Mouse (Mus musculus) MEL (cell line): ENCODE measurements around the gene Skint7. TPM values are rescaled to one million over a fixed set of nuclear protein-coding genes. Genes with fewer than 3 reads are reported as not detected.
"Not testable (repeated sequence)": the region's sequence is repeated elsewhere in the genome, so short reads cannot be mapped to it uniquely, and the experiment has no call there.

Source experiments
- DNase-seq: peaks from one replicate; pipeline ENCODE4 v3.0.0; 2011; ENCODE audit warnings: low read depth, low spot score
- H3K27ac ChIP-seq: 2 replicates; pipeline ENCODE4 v1.5.1; 2012; ENCODE audit warnings: low read depth, mild to moderate bottlenecking, control low read depth, low read length, moderate library complexity; ENCODE audit not compliant: control insufficient read depth
- H3K27me3 ChIP-seq, 2 experiments: fragments of 150-350 bp in 1 of 2; sonication (generic) in 1 of 2; 2 replicates each; pipeline ENCODE4 v1.6.1; 2012; ENCODE audit warnings: low read length in 2 of 2, mild to moderate bottlenecking in 2 of 2, improper control_type of control experiment in 1 of 2, moderate library complexity in 1 of 2; ENCODE audit not compliant: insufficient read depth in 2 of 2, control insufficient read depth in 1 of 2
- H3K36me3 ChIP-seq, 2 experiments: 2 replicates each; pipeline ENCODE4 v1.6.1; 2012 to 2014; ENCODE audit warnings: low read length in 2 of 2, improper control_type of control experiment in 1 of 2, inconsistent platforms in 1 of 2, mild to moderate bottlenecking in 1 of 2; ENCODE audit not compliant: insufficient read depth in 2 of 2, control insufficient read depth in 1 of 2
- H3K4me1 ChIP-seq, 2 experiments: fragments of 150-350 bp in 1 of 2; sonication (generic) in 1 of 2; 2 replicates each; pipeline ENCODE4 v1.6.1; 2012; ENCODE audit warnings: low read length in 2 of 2, improper control_type of control experiment in 1 of 2, mild to moderate bottlenecking in 1 of 2; ENCODE audit not compliant: insufficient read depth in 2 of 2, control insufficient read depth in 1 of 2
- H3K4me3 ChIP-seq, 2 experiments: fragments of 150-350 bp in 1 of 2; sonication (generic) in 1 of 2; 2 replicates each; pipeline ENCODE4 v1.5.1; 2012; ENCODE audit warnings: low read depth in 2 of 2, low read length in 2 of 2, mild to moderate bottlenecking in 2 of 2, moderate library complexity in 2 of 2, control low read depth in 1 of 2, improper control_type of control experiment in 1 of 2; ENCODE audit not compliant: control insufficient read depth in 1 of 2, insufficient read depth in 1 of 2
- H3K79me2 ChIP-seq: 2 replicates; pipeline ENCODE4 v1.6.1; 2012; ENCODE audit warnings: mild to moderate bottlenecking, low read length, moderate library complexity; ENCODE audit not compliant: control insufficient read depth, poor library complexity, insufficient read depth
- H3K9ac ChIP-seq: 2 replicates; pipeline ENCODE4 v1.6.1; 2012; ENCODE audit warnings: low read depth, mild to moderate bottlenecking, control low read depth, low read length, moderate library complexity; ENCODE audit not compliant: control insufficient read depth, poor library complexity, severe bottlenecking
- H3K9me3 ChIP-seq: fragments of 150-350 bp; sonication (generic); replicated peaks from 2 replicates; pipeline ENCODE4 v1.6.1; 2012; ENCODE audit warnings: mild to moderate bottlenecking, low read length, improper control_type of control experiment, moderate library complexity; ENCODE audit not compliant: insufficient read depth
- BHLHE40 ChIP-seq: IDR thresholded peaks from 2 replicates; pipeline ENCODE4 v1.6.1; 2012; ENCODE audit warnings: low read depth, mild to moderate bottlenecking, inconsistent platforms, low read length, improper control_type of control experiment, borderline replicate concordance
- CTCF ChIP-seq, 3 experiments: IDR thresholded peaks in 2 of 3; conservative IDR thresholded peaks in 1 of 3; 2 replicates each; pipeline ENCODE4 v1.5.1; 2011 to 2012; ENCODE audit warnings: low read length in 3 of 3, low read depth in 2 of 3, mild to moderate bottlenecking in 2 of 3, improper control_type of control experiment in 1 of 3, inconsistent platforms in 1 of 3, mixed read lengths in 1 of 3, moderate library complexity in 1 of 3; ENCODE audit not compliant: control insufficient read depth in 1 of 3, insufficient read depth in 1 of 3, poor library complexity in 1 of 3, severe bottlenecking in 1 of 3
- E2F4 ChIP-seq: IDR thresholded peaks from 2 replicates; pipeline ENCODE4 v1.6.1; 2011; ENCODE audit warnings: low read depth, low read length, improper control_type of control experiment, borderline replicate concordance
- ELF1 ChIP-seq: IDR thresholded peaks from 2 replicates; pipeline ENCODE4 v1.6.1; 2014; ENCODE audit warnings: low read depth, mild to moderate bottlenecking, inconsistent platforms, low read length, improper control_type of control experiment, moderate library complexity
- ETS1 ChIP-seq: IDR thresholded peaks from 2 replicates; pipeline ENCODE4 v1.6.1; 2012; ENCODE audit warnings: low read depth, mild to moderate bottlenecking, inconsistent platforms, low read length, improper control_type of control experiment, moderate library complexity
- GABPA ChIP-seq: IDR thresholded peaks from 2 replicates; pipeline ENCODE4 v1.6.1; 2012; ENCODE audit warnings: low read depth, mild to moderate bottlenecking, inconsistent platforms, low read length, improper control_type of control experiment, moderate library complexity
- GATA1 ChIP-seq: IDR thresholded peaks from 2 replicates; pipeline ENCODE4 v1.6.1; 2011; ENCODE audit warnings: low read depth, low read length, improper control_type of control experiment
- HCFC1 ChIP-seq: IDR thresholded peaks from 2 replicates; pipeline ENCODE4 v1.6.1; 2012; ENCODE audit warnings: low read depth, mild to moderate bottlenecking, inconsistent platforms, low read length, improper control_type of control experiment, moderate library complexity
- KAT2A ChIP-seq: conservative IDR thresholded peaks from 2 replicates; pipeline ENCODE4 v1.6.1; 2012; ENCODE audit warnings: low read depth, low read length, improper control_type of control experiment, inconsistent platforms
- MAFK ChIP-seq: IDR thresholded peaks from 2 replicates; pipeline ENCODE4 v1.6.1; 2011; ENCODE audit warnings: low read depth, mild to moderate bottlenecking, low read length, improper control_type of control experiment, borderline replicate concordance
- MAZ ChIP-seq: IDR thresholded peaks from 2 replicates; pipeline ENCODE4 v1.6.1; 2012; ENCODE audit warnings: low read depth, mild to moderate bottlenecking, inconsistent platforms, low read length, improper control_type of control experiment
- MEF2A ChIP-seq: IDR thresholded peaks from 2 replicates; pipeline ENCODE4 v1.6.1; 2014; ENCODE audit warnings: low read depth, mild to moderate bottlenecking, inconsistent platforms, low read length, improper control_type of control experiment; ENCODE audit not compliant: poor library complexity, insufficient replicate concordance, severe bottlenecking; ENCODE audit errors: extremely low read depth
- MYB ChIP-seq: IDR thresholded peaks from 2 replicates; pipeline ENCODE4 v1.6.1; 2011; ENCODE audit warnings: mild to moderate bottlenecking, low read depth, low read length, improper control_type of control experiment
- NELFE ChIP-seq: IDR thresholded peaks from 2 replicates; pipeline ENCODE4 v1.6.1; 2011; ENCODE audit warnings: low read depth, low read length, improper control_type of control experiment
- POLR2AphosphoS2 ChIP-seq: IDR thresholded peaks from 2 replicates; pipeline ENCODE4 v1.6.1; 2011; ENCODE audit warnings: low read length, improper control_type of control experiment
- RAD21 ChIP-seq: IDR thresholded peaks from 2 replicates; pipeline ENCODE4 v1.6.1; 2011; ENCODE audit warnings: mild to moderate bottlenecking, low read depth, low read length, improper control_type of control experiment
- RCOR1 ChIP-seq: IDR thresholded peaks from 2 replicates; pipeline ENCODE4 v1.6.1; 2012; ENCODE audit warnings: low read depth, mild to moderate bottlenecking, inconsistent platforms, low read length, improper control_type of control experiment
- SIN3A ChIP-seq: IDR thresholded peaks from 2 replicates; pipeline ENCODE4 v1.6.1; 2012; ENCODE audit warnings: low read length, improper control_type of control experiment, inconsistent platforms
- SMC3 ChIP-seq: IDR thresholded peaks from 2 replicates; pipeline ENCODE4 v1.6.1; 2011; ENCODE audit warnings: low read depth, low read length, improper control_type of control experiment
- TAL1 ChIP-seq: IDR thresholded peaks from 2 replicates; pipeline ENCODE4 v1.6.1; 2012; ENCODE audit warnings: mild to moderate bottlenecking, inconsistent platforms, low read length, moderate library complexity, mixed read lengths
- TCF12 ChIP-seq: IDR thresholded peaks from 2 replicates; pipeline ENCODE4 v1.6.1; 2014; ENCODE audit warnings: low read depth, mild to moderate bottlenecking, inconsistent platforms, low read length, improper control_type of control experiment, moderate library complexity
- USF1 ChIP-seq: IDR thresholded peaks from 2 replicates; pipeline ENCODE4 v1.6.1; 2014; ENCODE audit warnings: low read depth, mild to moderate bottlenecking, inconsistent platforms, low read length, improper control_type of control experiment, moderate library complexity
- USF2 ChIP-seq, 2 experiments: IDR thresholded peaks; 2 replicates each; pipeline ENCODE4 v1.6.1; 2011 to 2012; ENCODE audit warnings: improper control_type of control experiment in 2 of 2, low read length in 2 of 2, borderline replicate concordance in 1 of 2, inconsistent platforms in 1 of 2, low read depth in 1 of 2, mild to moderate bottlenecking in 1 of 2; ENCODE audit not compliant: insufficient read depth in 1 of 2
- ZMIZ1 ChIP-seq: IDR thresholded peaks from 2 replicates; pipeline ENCODE4 v1.6.1; 2012; ENCODE audit warnings: low read depth, mild to moderate bottlenecking, inconsistent platforms, low read length, improper control_type of control experiment, moderate library complexity
- polyA plus RNA-seq, 2 experiments: library from polyadenylated mRNA; stranded (reverse) in 1 of 2; unstranded in 1 of 2; fragments of >175 nt in 1 of 2; fragments of >200 nt in 1 of 2; gene quantifications; 2 replicates each; pipeline versions ENCODE4 v1.2.1 to v1.2.4; 2012; ENCODE audit warnings: low replicate concordance in 2 of 2, low read depth in 1 of 2; ENCODE audit not compliant: insufficient read length in 2 of 2, insufficient read depth in 1 of 2, missing spikeins in 1 of 2
- total RNA-seq: library from RNA; depleted of rRNA; stranded (reverse); fragments of 300-350 nt; gene quantifications from 2 replicates; pipeline ENCODE4 v1.2.3, GENCODE M21; 2012; rRNA removed

Skint7 gene
- total RNA-seq (not detected in 2 replicates), polyA plus RNA-seq (not detected)

DNA sequence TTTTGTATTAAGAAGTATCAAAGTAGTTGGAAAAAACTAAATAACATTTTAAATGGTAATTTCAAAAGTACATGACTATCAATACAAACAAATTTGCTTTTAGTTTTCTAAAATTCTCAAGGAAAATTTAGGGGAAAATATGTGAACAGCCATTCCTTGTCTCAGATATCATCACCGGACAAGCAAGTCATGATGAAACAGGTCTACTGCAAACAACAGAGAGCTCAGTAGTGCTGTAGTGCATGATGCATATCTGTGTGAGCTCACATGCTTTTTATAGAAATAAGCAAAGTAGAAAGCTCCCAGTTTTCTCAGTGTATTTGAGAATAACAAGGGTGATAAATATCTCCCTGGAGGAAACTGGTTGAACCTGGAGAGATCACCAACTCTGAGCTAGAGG lies at the start of gene Skint7:
TSS of gene Skint7 (plus strand) at position 301 of the 400 bp plus-strand sequence.
- Histone ChIP-seq H3K36me3 (no peaks in the 10 kb centered on the region), H3K9me3 (no peaks in the 10 kb centered on the region), H3K79me2 (no peaks in the 10 kb centered on the region), H3K4me3 (no peak within 1 kb of the TSS), H3K27me3 (no peaks in the 10 kb centered on the region), H3K4me1 (no peaks in the 10 kb centered on the region), H3K9ac (no peak within 1 kb of the TSS), H3K27ac (no peak within 1 kb of the TSS)
- TF ChIP-seq MAFK (no peak), TAL1 (no peak), GATA1 (no peak), E2F4 (no peak), BHLHE40 (no peak), KAT2A (no peak), USF1 (no peak), MAZ (no peak), TCF12 (no peak), ELF1 (no peak)
- DNase-seq, result no peak

DNA sequence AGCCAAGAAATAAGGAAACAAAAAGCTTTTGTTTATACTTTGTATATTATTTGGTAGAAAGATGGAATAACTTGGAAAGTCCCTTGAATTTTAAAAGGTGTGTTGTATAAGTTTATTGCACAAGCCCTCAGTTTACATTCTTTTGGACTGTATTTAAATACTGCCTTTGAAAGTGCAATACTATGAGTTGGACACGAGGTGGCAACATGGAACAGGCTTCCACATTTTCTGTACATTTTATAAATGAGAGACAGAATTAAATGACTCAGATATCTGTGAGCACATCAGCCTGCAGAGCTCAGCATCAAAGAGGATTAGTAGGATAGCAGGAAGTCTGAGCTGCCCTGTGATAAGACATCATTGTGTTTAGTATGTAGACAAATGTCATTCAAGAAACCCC lies 11.4 kb upstream of the Skint7 start:
- Histone ChIP-seq H3K79me2 (no peaks in the 10 kb centered on the region), H3K4me1 (no peaks in the 10 kb centered on the region), H3K4me3 (no peak overlapping the region), H3K27ac (no peak overlapping the region), H3K36me3 (no peaks in the 10 kb centered on the region), H3K27me3 (no peaks in the 10 kb centered on the region), H3K9ac (no peak overlapping the region), H3K9me3 (no peaks in the 10 kb centered on the region)
- TF ChIP-seq SMC3 (peak; percentile 64), MEF2A (no peak), RAD21 (peak; percentile 49), CTCF (IDR thresholded peaks at IDR 0.05 in 2 of 3, conservative IDR thresholded peaks at IDR 0.05 in 1 of 3; ENCODE audit: control insufficient read depth in 1 of 3, insufficient read depth in 1 of 3, low read depth in 2 of 3, low read length in 3 of 3, poor library complexity in 1 of 3, severe bottlenecking in 1 of 3) (peak in 2 of 3 experiments; percentile 17 to 54; a peak in 2 of 6 replicates), E2F4 (no peak), TAL1 (no peak), NELFE (no peak), GABPA (no peak), SIN3A (no peak), POLR2AphosphoS2 (no peak), ZMIZ1 (no peak), MAZ (no peak), USF2 (IDR thresholded peaks at IDR 0.05; ENCODE audit: borderline replicate concordance in 1 of 2, insufficient read depth in 1 of 2, low read depth in 1 of 2, low read length in 2 of 2) (no peak), USF1 (no peak), RCOR1 (no peak), HCFC1 (no peak), ETS1 (no peak), MYB (no peak)
- DNase-seq, result peak; percentile 10

DNA sequence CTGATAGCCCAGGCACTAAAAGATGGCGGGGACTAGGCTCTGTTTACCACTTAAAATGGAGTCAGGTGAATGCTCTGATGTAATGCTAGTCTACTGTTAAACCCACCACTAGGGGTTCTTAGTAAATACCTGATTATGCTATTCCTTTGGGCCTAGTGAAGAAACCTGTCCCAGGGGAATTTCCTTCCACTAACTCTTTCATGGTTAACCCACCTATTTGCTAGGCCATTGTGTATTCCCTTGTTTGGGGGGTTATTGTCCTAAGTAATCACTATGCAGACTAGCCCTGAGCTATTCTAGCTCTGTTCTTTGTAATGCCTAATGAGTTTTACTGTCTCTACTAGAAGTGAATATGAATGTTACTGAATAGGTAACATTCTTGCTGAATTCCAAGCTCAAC lies 9.5 kb upstream of the Skint7 start:
- not testable (repeated sequence) for H3K79me2 ChIP-seq, H3K27me3 ChIP-seq, H3K9ac ChIP-seq, H3K9me3 ChIP-seq, DNase-seq, H3K27ac ChIP-seq, H3K4me3 ChIP-seq, H3K36me3 ChIP-seq, H3K4me1 ChIP-seq
